Mouse (Mus musculus) adrenal gland, adult 2 months (tissue): ENCODE measurements around the gene 9230110F15Rik. TPM values are rescaled to one million over a fixed set of nuclear protein-coding genes. Genes with fewer than 3 reads are reported as not detected.
"Not testable (repeated sequence)": the region's sequence is repeated elsewhere in the genome, so short reads cannot be mapped to it uniquely, and the experiment has no call there.

Experiments
- DNase-seq: peaks from one replicate; pipeline ENCODE4 v3.0.0; 2021
- long read RNA-seq: library from polyadenylated mRNA; stranded (forward); transcript quantifications from one replicate; pipeline ENCODE4 v2.0.0, GENCODE M21; 2021
- polyA plus RNA-seq: library from polyadenylated mRNA; depleted of rRNA; stranded (reverse); fragments of >200 nt; gene quantifications from 2 replicates; pipeline ENCODE4 v1.2.3, GENCODE M21; 2012; rRNA removed
- total RNA-seq, 2 experiments: library from RNA; stranded (reverse); gene quantifications; 2 replicates each; pipeline ENCODE4 v1.2.3; 2021

9230110F15Rik gene
- total RNA-seq (not detected), polyA plus RNA-seq (not detected in 2 replicates)
- long read RNA-seq = 0 reads

DNA sequence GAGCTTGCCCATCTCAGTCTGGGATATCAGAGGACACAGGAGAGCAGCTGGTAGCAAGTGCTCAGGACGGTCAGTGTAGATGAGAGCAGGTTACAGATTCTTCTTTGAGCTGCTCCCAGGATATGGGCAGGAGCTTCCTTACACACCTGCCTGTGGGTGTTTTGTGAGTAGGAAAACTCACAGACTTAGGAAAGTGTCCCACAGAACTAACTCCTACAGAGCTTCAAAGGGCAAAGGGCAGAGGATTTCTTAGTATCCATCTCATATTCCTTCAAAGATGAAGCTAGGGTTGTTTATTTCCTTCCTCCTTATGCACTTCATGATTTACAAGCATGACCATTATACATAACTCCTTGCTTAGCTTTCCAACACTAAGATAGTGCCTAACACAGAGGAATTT is at the start of gene 9230110F15Rik:
9230110F15Rik (minus strand) TSS at position 101 of the 400 bp plus-strand sequence.
- no peak for DNase-seq

DNA sequence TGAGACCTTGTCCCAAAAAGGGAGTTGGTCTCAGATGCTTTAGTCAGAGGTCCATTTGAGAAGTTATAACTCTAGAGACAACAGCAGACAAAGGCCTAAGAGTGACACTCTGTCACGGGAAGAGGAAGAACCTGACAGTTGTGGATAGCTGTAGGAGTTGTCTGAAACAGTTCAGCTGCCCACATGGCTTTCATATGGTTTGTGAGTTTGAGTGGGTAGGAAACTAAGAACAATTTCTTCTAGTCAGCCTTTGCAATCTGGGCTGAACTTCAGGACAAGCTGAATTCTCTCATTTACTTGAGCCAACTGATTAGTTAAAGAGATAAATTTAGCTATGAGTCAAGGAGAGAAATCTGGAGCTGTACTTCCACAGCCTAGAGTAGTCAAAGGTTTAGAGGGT is 49.2 kb upstream of the 9230110F15Rik start:
- DNase-seq = not testable (repeated sequence)

GRCm38 (mm10) chr9:35817881-35818280 is 26.1 kb downstream of the 9230110F15Rik start:
- not testable (repeated sequence) for DNase-seq

- no peak for DNase-seq
Observed at GRCm38 (mm10) chr9:35798146-35798545, 45.8 kb downstream of the 9230110F15Rik start.

DNA sequence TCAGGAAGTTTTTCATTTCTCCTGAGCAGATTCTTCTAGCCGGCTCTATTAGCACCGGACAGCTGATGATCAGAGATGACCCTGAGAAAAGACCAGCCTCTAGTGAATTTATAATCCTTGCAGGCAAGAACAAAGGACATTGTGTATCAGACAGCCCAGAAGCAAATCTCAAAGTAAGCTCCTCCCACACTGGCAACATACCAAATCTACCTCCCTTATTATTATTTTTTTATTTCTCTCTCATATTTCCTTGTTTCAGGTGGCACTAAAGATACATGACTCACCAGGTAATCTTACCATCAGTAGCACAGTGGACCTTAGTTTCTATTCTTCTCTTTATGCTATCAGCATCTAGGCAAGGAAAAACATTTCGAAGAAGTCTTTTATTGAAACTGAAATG is 53.9 kb downstream of the 9230110F15Rik start, which contains the start of the genes Gm27235 and D730048I06Rik:
Gm27235 (minus strand) TSS at position 101 of the 400 bp plus-strand sequence.
D730048I06Rik (minus strand) TSS at position 112 of the 400 bp plus-strand sequence.
- no peak for DNase-seq

Other genes starting within 250 kb of the 9230110F15Rik start
- gene Pate4, start 232.2 kb downstream of the 9230110F15Rik start, total RNA-seq = not detected
- not detected in 2 replicates for gene Pate4, start 232.2 kb downstream of the 9230110F15Rik start, polyA plus RNA-seq
- not detected for gene Pate3, start 195.9 kb downstream of the 9230110F15Rik start, total RNA-seq
- not detected in 2 replicates for gene Pate3, start 195.9 kb downstream of the 9230110F15Rik start, polyA plus RNA-seq
- not detected for gene Pate1, start 156.8 kb downstream of the 9230110F15Rik start, total RNA-seq
- not detected in 2 replicates for gene Pate1, start 156.8 kb downstream of the 9230110F15Rik start, polyA plus RNA-seq
- not detected for gene Gm17677, start 103.1 kb downstream of the 9230110F15Rik start, total RNA-seq
- not detected in 2 replicates for gene Gm17677, start 103.1 kb downstream of the 9230110F15Rik start, polyA plus RNA-seq
- not detected for gene Gm17727, start 66.0 kb downstream of the 9230110F15Rik start, total RNA-seq
- gene Gm17727, start 66.0 kb downstream of the 9230110F15Rik start, polyA plus RNA-seq = not detected in 2 replicates
- gene Gm27235, start 54.0 kb downstream of the 9230110F15Rik start, total RNA-seq = not detected
- not detected in 2 replicates for gene Gm27235, start 54.0 kb downstream of the 9230110F15Rik start, polyA plus RNA-seq
- gene D730048I06Rik, start 54.0 kb downstream of the 9230110F15Rik start, total RNA-seq = not detected
- gene D730048I06Rik, start 54.0 kb downstream of the 9230110F15Rik start, polyA plus RNA-seq = not detected in 2 replicates
- gene 9230113P08Rik, start 64.3 kb upstream of the 9230110F15Rik start, total RNA-seq = not detected
- not detected in 2 replicates for gene 9230113P08Rik, start 64.3 kb upstream of the 9230110F15Rik start, polyA plus RNA-seq